Mouse (Mus musculus) liver, embryonic 13.5 days (tissue): Measurements from ENCODE around the gene Lgi4. TPM values are rescaled to one million over a fixed set of nuclear protein-coding genes. Genes with fewer than 3 reads are reported as not detected.

Source experiments
- microRNA-seq: library from miRNA; unstranded; fragments of <30 nt; microRNA quantifications from one replicate; pipeline ENCODE4, GENCODE M21; 2016
- polyA plus RNA-seq: library from polyadenylated mRNA; unstranded; fragments of >200 nt; fragmentation: Nextera tagmentation; extraction: Ambion mirVana; gene quantifications from 2 replicates; pipeline ENCODE4 v1.2.1, GENCODE M21; 2015

Gene Lgi4
- polyA plus RNA-seq, 1 experiment from 2014 or later = 0.13 TPM

Small RNA genes lying within 50 kb of the gene (microRNA-seq; reads per million reads assigned to microRNA genes)
- gene Mir7050 = not detected

Other genes starting within 250 kb of the Lgi4 start
- 0.35 and 0.46 TPM in 2 replicates for gene Ffar2, start 235.6 kb upstream of the Lgi4 start, polyA plus RNA-seq
- gene Ffar3, start 203.2 kb upstream of the Lgi4 start, polyA plus RNA-seq = not detected in 2 replicates
- gene Ffar1, start 197.8 kb upstream of the Lgi4 start, polyA plus RNA-seq = not detected in 2 replicates
- gene Cd22, start 179.0 kb upstream of the Lgi4 start, polyA plus RNA-seq = 0.07 and 0.16 TPM in 2 replicates
- 0.16 and 0.20 TPM in 2 replicates for gene Mag, start 144.5 kb upstream of the Lgi4 start, polyA plus RNA-seq
- not detected in 2 replicates for gene Hamp2, start 134.7 kb upstream of the Lgi4 start, polyA plus RNA-seq
- 2.0 and 3.7 TPM in 2 replicates for gene Hamp, start 115.3 kb upstream of the Lgi4 start, polyA plus RNA-seq
- gene Usf2, start 102.5 kb upstream of the Lgi4 start, polyA plus RNA-seq = 9.7 and 10.4 TPM in 2 replicates
- gene Lsr, start 85.9 kb upstream of the Lgi4 start, polyA plus RNA-seq = 20.9 and 22.3 TPM in 2 replicates
- gene Fam187b, start 85.6 kb upstream of the Lgi4 start, polyA plus RNA-seq = 2.1 TPM in 2 replicates
- 17.3 and 19.2 TPM in 2 replicates for gene Fxyd5, start 16.9 kb upstream of the Lgi4 start, polyA plus RNA-seq
- 0.17 and 0.47 TPM in 2 replicates for gene Fxyd7, start 7.9 kb upstream of the Lgi4 start, polyA plus RNA-seq
- gene Fxyd1, start 2.1 kb upstream of the Lgi4 start, polyA plus RNA-seq = 41.1 and 44.2 TPM in 2 replicates
- gene Fxyd3, start 17.4 kb downstream of the Lgi4 start, polyA plus RNA-seq = 0.52 and 1.1 TPM in 2 replicates
- gene Hpn, start 55.9 kb downstream of the Lgi4 start, polyA plus RNA-seq = 45.7 and 45.8 TPM in 2 replicates
- gene Scn1b, start 67.7 kb downstream of the Lgi4 start, polyA plus RNA-seq = 0.42 and 0.60 TPM in 2 replicates
- 9.3 and 10.7 TPM in 2 replicates for gene Gramd1a, start 96.6 kb downstream of the Lgi4 start, polyA plus RNA-seq
- gene Scgb2b2, start 231.2 kb downstream of the Lgi4 start, polyA plus RNA-seq = not detected in 2 replicates
- gene Scgb1b2, start 232.5 kb downstream of the Lgi4 start, polyA plus RNA-seq = not detected in 2 replicates